Mouse (Mus musculus) monocyte, adult 2 months (primary cell): Measurements from ENCODE around the gene Klhdc2.
A peak's percentile ranks its signal among the peaks of the same experiment; 100 is the strongest.

Experiments
- DNase-seq, 2 experiments: peaks; one replicate each; pipeline ENCODE4 v3.0.0; 2022; ENCODE audit warnings: low spot score in 2 of 2, low read depth in 1 of 2

Klhdc2 gene

DNA sequence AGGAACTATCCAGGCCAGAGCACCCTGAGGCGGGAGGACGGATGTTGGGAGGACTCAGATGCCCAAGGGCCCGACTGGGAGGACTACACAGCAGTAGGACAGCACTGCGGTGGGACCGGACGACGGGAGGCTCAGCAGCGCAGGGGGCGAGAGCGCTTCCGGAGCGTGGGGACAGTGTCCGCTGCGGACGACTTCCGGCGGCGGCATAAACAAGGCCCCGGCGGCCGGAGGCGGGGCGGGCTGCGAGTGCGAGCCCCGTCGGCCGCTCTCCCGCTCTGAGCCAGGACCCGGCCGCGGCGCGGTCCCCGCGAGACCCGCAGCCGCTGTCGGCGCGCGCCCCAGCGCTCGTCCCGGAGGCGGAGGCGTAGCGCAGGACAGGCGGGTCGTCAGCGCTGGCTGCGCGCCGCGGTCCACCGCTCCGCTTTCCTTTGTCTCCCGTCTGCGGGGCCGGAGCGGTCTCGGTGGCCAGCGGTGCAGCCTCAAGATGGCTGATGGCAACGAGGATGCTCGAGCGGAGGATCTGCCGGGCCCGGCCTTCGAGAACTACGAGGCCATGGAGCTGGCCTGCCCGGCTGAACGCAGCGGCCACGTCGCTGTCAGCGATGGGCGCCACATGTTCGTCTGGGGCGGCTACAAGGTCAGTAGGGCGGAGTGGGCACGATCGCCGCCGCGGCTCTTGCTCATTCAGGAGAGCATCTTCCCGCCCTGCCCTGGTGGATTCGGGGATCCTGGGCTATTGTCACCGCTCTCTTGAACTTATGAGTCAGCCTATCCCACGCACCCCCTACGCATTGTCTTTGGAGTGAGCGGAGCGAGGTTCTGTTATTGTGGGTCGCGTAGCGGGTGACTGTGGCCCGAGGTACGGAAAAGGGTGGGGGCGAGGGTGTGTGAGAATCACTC, at the start of gene Klhdc2:
Gene Klhdc2, plus strand, starts transcription at position 171 of the 900 bp plus-strand sequence.
- peak; percentile 34 to 59 for DNase-seq

DNA sequence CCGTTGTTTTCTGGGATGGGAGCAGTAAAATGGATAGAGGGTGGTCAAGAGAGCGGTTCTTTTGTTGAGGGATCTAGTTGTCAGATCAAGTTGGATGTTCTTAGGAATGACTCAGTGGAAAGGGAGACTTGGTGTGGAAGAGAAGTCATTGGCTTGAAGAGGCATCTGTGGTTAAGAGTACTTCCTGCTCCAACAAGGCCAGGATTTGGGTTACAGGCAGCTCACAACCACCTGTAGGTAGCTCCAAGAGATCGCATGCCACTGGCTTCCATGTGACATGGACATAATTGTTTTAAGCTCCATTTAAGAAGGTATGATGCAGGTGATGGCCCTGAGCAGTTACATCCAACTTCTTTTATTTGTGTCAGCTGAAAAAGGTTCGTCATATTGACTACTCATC, 46.7 kb upstream of the Klhdc2 start:
- DNase-seq: no peak

DNA sequence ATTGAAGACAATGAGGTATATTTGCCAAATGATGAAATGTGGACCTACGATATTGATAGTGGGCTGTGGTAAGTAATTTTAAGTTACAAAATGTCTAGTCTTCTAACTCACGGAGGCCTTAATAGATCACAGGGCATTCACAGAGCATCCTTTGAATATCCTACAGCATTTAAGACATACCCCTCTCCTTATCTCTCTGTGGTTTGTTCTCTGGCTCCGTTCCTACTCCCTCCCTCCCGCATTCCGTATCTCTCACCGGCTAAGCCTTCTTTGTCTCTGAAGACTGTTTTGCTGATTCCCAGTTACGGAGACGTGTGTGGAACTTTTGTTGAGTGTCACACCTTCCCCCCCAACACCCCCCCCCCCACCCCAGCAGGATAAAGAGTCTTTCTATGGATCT, 45.7 kb upstream of the Klhdc2 start:
- no peak for DNase-seq

DNA sequence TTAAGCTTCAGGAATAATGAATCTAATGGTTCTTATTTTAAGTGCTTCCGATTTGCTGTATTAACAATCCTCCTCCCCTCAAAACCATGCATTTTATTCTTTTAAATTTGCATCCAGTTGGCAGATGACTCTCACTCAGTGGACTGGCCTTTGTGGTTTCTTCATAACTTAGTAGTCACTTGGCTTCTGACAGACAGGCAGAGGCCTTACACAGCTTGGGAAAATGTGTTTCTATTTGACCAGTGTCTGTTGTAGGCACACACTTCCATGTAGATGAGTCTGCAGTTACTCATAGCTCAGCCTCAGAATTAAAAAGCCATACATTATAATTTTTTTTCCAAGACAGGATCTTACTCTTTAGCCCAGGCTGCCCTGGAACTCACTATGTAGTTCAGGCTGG, 42.7 kb upstream of the Klhdc2 start:
- DNase-seq: no peak

DNA sequence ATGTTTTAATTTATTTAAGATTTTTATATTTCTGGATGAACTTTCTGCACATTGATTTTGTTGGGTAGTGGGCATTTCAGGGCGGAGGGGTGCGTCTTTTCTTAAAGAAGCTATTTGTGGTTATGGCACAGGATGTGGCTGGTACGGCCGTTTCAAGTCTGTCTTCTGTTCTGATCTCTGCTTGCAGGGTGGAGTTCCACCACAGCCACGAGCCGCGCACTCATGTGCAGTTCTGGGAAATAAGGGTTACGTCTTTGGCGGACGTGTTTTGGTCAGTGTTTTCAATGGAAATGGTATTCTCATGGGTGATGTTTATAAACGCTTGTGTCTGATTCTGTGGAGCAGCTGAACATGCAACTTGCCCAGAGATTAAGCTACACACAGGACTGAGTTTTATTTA, 38.6 kb upstream of the Klhdc2 start:
- DNase-seq: no peak

DNA sequence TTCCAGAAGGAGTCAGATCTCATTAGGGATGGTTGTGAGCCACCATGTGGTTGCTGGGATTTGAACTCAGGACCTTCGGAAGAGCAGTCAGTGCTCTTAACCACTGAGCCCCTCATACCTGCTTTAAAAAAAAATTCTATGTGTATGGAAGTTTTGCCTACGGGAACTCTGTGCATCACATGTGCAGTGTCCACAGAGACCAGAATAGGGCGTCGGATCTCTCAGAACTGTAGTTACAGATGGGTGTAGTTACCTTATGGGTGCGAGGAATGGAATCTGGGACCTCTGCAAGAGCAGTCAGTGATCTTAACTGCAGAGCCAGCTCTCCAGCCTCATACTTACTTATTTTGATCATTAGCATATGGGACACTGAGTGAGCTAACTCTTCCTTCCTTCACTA, 34.2 kb upstream of the Klhdc2 start:
- DNase-seq: no peak

DNA sequence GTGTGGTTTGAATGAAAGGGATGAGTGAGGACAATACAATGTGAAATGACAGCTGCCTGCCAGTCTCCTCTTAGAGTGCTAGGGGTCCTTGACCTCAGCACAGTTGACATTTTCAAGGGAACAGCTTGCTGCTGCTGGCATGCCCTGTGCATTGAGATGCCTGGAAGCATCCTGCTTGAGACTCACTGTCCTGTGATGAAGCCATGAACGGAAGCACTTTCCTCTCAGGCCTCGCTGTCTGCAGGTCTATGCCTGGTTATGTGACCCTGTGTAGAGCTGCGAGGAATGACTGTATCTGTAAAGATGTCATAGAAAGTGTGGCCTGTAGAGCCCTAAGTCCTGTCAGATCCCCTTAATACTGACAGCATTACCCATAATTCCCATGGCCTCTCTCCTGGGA, 31.4 kb upstream of the Klhdc2 start:
- DNase-seq: no peak

DNA sequence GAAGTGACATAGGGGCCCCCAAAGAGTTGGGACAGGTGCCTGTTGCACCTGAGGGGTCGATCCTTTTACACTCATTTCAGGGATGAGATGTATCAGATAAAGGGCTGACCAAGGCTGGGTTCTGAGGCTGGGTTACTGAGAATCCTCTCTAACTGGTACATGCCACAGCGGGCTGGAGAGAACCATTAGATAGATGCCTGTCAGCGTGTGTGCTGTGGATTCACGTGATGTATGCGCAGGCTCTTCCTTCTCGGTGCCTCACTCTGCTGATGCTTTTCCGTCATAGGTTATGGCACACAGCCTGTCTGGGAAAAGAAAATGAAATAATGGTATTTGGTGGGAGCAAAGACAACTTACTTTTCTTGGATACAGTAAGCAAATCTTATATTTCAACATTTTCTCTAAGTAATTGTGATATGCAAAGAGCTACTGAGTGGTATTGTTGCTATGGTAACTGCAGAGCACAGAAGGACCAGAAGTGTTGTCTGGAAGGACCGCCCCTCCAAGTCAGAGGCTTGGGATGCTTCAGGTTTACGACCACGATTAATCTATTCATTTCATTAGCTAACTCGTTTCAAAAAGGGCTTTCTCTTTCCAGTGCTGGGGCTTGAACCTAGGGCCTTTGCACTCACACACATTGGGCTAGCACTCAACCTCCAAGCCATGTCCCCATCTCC, 28.4 kb upstream of the Klhdc2 start:
- no peak for DNase-seq

DNA sequence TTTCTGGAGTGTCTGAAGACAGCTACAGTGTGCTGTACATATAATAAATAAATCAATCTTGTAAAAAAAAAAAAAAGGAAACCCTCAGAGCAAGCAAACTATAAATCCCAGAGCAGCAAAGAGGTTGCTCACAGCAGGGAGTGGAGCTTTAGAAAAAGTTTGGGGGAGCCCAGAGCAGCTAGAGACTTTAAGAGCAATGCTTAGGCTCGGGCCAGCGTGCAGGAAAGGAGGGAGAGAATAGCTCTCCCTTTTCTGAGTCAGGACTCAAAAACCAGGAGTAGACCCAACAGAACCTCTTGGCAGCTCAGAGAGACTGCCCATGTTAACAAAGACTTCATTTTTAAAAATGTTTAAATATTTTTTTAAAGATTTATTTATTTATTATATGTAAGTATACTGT, 27.5 kb upstream of the Klhdc2 start:
- DNase-seq: no peak

DNA sequence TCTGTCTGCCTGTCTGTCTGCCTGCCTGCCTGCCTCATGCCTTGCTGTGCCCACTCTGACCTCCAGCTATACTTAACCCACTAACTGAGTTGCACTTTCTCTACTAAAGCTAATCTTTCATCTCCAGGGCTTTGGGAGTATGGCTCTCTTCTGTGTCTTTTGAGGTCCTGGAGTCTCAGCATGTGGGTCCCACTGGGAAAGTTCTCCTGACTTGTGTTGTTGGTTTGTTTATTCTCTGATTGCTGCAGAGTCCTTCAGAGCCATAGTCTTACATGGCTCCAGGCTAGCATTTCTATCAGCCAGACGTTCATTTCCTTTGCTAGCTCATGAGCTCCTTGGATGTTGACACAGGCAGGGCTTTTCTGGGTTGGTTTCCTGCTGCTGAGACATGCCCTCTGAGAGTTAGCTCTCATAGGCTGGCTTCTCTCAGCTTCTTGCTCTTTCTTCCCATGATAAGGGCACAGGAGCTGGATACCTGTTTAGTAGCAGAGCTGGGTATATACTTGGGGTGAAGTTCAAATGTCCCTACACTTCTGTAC, 16.5 kb upstream of the Klhdc2 start:
- DNase-seq: no peak

DNA sequence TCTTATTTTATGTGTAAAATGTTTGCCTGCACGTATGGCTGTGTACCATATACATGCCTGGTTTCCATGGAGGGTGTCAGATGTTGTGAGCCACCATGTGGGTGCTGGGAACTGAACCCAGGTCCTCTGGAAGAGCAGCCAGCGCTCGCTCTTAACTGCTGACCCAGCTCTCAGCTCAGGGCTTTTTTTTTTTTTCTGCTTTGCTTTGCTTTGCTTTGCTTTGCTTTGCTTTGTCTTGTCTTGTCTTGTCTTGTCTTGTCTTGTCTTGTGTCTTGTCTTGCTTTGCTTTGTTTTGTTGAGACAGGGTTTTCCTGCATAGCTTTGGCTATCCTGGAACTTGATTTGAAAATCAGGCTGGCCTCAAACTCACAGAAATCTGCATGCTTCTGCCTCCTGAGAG, 15.6 kb upstream of the Klhdc2 start:
- DNase-seq: no peak

DNA sequence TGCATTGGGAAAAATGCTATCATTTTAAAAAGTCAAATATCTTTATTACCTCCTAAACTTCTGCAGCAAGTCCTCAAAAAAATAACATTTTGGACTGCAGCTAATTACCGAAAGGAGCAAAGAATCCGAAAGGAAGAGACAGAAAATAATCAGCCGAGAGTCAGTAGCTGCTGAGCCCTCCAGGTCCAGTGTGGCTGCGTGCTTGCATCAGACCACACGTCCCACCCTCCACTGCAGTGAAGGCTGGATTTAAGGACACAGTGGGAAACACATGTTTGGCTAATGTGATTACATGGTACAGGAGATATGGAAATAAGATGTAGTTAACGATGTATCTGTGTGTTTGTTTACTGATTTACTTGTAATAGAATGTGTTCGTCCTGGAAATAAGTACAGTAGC, 13.3 kb upstream of the Klhdc2 start:
- no peak for DNase-seq

DNA sequence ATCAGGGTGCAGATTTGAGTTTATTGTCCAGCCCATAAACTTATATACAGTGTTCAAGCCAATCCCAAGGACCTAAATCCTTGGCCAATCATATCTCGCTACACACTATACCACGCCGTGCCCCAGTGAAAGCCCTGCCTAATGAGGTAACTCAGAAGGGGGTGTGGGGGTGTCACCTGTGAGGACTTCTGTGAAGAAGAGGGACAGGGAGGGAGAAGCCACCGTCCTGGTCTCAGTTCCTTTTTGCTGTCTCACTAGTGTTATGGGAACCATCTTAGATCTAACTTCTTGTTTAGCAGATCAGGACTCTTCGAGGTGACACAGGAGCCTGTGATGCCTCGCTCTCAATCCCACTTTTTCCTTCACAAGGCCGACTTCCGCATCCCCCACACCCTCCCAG, 8.9 kb upstream of the Klhdc2 start:
- no peak for DNase-seq

DNA sequence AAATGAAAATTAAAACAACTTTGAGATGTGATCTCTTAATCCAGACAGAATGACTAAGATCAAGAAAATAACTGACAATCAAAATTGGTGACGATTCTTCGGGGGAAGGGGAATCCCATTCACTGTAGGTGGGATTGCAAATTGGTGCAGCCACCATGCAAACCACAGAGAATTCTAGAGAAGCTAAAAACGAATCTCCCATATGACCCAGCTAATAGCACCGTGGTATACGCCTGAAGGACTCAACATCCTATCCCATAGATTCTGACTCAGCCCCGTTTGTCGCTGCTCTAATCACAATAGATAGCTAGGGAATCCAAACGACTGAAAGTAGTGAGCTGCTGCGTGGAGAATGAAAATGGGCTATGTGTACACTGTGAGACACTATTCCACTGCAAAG, 7.8 kb upstream of the Klhdc2 start:
- DNase-seq: no peak

DNA sequence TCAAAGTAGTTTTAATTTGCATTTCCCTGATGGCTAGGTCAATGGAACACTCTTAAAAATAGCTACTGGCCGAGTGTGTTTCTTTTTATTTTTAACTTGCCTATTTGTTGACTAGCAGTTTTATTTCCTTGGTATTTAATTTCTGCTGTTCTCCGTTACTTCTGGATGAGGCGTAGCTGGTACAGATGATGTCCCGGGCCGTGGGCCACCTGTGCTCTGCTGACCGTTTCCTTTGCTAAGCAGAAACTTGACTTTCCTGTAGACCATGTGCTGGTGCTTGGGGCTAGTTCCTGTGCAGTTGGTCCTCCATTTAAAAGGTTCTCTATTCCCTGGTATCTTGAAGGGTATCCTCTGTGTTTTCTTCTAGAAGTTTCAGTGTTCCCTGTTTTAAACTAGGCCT, 4.1 kb upstream of the Klhdc2 start:
- DNase-seq: no peak

DNA sequence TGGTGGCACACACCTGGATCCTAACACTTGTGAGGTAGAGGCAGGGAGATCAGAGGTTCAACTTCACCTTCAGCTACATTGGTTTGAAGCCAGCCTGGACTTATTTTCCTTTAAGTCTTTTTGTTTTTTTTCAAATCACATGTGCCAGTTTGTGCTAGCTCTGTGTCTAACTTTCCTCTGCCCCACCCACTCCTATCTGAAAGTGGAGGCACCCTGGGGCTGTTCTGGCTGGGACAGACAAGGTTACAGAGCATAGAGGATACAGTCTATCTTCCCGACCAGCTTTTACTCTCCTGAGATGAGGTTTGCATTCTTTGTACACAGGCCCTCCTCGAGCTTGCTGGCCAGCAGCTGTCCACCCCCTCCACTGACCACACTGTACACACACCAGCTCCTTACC, 2.7 kb upstream of the Klhdc2 start:
- DNase-seq: no peak

DNA sequence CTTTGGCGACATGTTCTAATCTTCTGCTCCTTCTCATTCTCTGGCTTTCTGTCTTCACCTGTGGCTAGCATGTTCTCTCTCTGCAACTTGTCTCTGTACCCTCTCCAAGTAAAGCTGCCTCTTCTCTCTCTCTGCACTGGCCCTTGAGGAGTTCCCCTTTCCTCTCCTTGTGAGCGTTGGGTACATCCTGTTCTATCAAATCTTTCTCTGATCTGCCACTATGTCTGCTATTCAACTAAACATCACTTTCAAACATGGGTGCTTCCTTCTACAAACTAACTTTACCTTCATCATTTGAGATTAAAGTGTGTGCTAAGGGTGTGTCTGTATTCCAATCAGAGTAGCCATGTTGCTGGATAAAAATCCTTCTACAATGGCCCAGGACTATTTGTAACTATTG, 1.5 kb upstream of the Klhdc2 start:
- DNase-seq: no peak

DNA sequence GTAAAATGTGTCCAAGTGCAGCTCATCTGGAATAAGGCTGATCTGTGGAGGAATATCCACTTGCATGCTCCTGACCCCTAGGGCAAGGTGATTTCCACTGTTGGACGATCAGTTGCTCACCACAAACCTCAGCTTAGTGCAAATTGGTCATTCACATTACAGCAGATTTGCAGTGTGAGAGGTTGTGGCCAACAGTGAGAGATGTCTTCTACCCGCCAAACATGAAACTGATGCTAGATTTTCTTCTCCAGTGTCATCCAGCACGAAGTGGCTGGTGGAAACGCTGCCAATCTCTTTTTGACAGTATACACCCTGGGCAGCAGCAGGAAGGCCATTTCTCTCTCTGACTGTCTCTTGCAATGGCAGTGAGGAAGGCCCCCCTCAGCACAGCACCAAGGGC, 830 bp upstream of the Klhdc2 start:
- no peak for DNase-seq

DNA sequence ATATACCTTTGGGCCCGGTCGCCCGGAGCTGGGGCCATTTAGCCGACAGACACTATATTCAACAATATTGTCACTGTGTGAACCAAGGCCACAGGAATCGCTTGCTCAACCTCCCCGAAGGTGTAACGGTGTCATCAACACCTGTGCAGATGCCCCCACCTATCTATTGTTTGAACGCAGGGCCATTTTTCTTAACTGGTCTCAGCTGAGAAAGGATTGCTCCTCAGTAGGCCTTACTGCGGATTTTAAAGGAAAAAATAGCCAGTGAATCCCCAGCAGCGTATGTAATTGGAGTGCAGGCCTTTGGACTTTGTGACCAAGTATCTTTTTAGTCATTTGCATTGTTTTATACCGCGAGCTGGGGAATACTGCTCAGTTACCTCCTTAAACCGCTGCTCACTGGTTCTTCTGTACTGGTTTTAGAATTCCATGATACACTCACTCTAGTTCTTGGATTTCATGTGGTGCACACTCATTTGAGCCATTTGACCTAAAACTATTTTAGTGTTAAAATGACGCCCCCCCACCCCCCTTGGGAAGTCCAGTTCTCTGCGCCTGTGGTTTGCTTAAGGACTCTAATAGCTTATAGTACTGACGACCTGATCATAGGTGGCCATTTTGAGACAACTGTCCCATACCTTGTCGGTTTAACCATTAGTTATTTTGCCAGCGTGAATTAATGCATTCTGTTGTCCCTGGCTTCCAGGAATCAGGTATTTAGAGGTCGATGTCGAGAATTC, 1.1 kb downstream of the Klhdc2 start:
- DNase-seq: no peak

DNA sequence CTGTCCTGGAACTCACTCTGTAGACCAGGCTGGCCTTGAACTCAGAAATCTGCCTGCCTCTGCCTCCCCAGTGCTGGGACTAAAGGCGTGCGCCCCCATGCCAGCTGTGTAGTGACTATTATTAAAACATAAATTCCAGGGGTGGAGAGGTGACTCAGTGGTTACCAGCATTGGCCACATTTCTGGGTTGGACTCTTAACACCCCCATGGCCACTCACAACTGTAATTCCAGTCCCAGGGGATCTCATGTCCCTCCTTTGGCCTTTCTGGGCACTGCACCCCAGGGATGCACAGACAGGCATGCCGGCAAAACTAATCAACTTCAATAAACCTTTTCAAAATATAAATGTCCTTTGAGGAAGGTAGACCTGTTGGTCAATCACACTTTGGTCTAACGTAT, 1.8 kb downstream of the Klhdc2 start:
- no peak for DNase-seq

DNA sequence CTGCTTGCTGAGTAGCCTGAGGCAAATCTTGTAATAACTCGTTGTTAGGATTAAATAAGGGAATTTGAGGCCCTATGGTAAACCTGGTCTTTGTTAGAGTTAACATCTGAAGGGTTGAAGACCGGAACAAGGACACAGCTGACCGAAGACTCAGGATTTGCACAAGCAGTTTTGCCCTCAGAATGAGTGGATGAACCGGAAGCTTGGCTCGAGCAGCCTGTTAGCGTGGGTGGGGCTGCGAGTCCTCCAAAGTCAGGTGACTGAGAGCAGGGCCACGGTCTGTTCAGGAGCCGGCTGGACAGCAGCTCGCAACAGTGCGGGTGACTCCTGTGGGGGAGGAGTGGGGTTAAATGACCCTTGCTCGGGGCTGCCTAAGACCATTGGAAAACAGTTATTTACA, 2.8 kb downstream of the Klhdc2 start:
- no peak for DNase-seq

DNA sequence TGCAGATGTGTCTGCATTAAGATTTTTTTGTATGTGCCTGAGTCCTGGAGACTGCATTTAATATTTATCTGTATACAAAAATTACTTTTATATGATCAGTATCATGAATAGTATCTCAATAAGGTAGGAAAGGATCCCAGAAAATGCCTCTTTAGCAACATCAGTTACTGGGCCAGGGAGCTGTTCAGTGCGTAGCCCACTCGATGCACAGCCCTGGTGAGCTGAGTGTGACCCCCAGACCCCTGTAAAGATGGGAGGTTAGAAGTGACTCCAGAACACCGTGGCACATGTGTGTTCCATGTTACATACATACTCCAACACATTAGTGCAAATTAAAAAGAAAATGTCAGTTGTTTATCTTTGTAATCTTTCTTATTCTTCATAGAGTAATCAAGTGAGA, 3.4 kb downstream of the Klhdc2 start:
- no peak for DNase-seq
